Mouse (Mus musculus): ENCODE measurements at regions not wholly inside any gene's neighbourhood (a gene's known extent, or its start where the extent isn't known, plus 50 kb on each side); places are given as distances from the start of the nearest gene placed in this dataset.
"Not testable (repeated sequence)": the region's sequence is repeated elsewhere in the genome, so short reads cannot be mapped to it uniquely, and the experiment has no call there.

- H3K4me2 ChIP-seq; ATAC-seq; H3K27ac ChIP-seq; H3K27me3 ChIP-seq (replicated peaks); H3K4me1 ChIP-seq; H3K9me3 ChIP-seq (replicated peaks); H3K9ac ChIP-seq; H3K36me3 ChIP-seq; H3K4me3 ChIP-seq: not testable (repeated sequence)
- WGBS (ENCODE audit: insufficient replicate concordance) = 68% methylated on average over 2 of the region's 2 CpGs
These were observed 1149.5 kb upstream of the 2610301B20Rik start for GRCm38 (mm10) chr4:9724801-9725200.

- H3K4me2 ChIP-seq = no peak overlapping the region
- no peak overlapping the region for H3K4me3 ChIP-seq
- no peak for ATAC-seq
- no peak overlapping the region for H3K27ac ChIP-seq
- H3K9me3 ChIP-seq (replicated peaks) = no peaks in the 10 kb centered on the region
- no peaks in the 10 kb centered on the region for H3K4me1 ChIP-seq
- H3K9ac ChIP-seq = no peak overlapping the region
- H3K36me3 ChIP-seq = no peaks in the 10 kb centered on the region
- no peaks in the 10 kb centered on the region for H3K27me3 ChIP-seq (replicated peaks)
- WGBS (ENCODE audit: insufficient replicate concordance) = 40% methylated on average over 4 of the region's 4 CpGs
These were observed 1136.6 kb upstream of the 2610301B20Rik start for GRCm38 (mm10) chr4:9737691-9738090.

- H3K27ac ChIP-seq = peak overlapping the region; percentile 61
- H3K9ac ChIP-seq = no peak overlapping the region
- 22% methylated on average over 6 of the region's 6 CpGs for WGBS (ENCODE audit: insufficient replicate concordance)
- H3K36me3 ChIP-seq = no peaks in the 10 kb centered on the region
- no peak overlapping the region for H3K4me3 ChIP-seq
- no peaks in the 10 kb centered on the region for H3K9me3 ChIP-seq (replicated peaks)
- peak overlapping the region; percentile 18; the same call in 1 of the 2 replicates for H3K4me2 ChIP-seq
- H3K4me1 ChIP-seq = peaks cover 36% of the 10 kb centered on the region
- H3K27me3 ChIP-seq (replicated peaks) = no peaks in the 10 kb centered on the region
- ATAC-seq = peak; percentile 88
These were observed 1126.8 kb upstream of the 2610301B20Rik start for GRCm38 (mm10) chr4:9747411-9747938.

GRCm38 (mm10) chr4:9748110-9748509 lies 1126.2 kb upstream of the 2610301B20Rik start:
- no peak overlapping the region for H3K27ac ChIP-seq
- H3K4me2 ChIP-seq = 0 out of 2 replicates have a peak overlapping the region, but pooled peaks have one; percentile 18
- no peaks in the 10 kb centered on the region for H3K36me3 ChIP-seq
- H3K27me3 ChIP-seq (replicated peaks) = no peaks in the 10 kb centered on the region
- no peak overlapping the region for H3K4me3 ChIP-seq
- 31% methylated on average over 2 of the region's 2 CpGs for WGBS (ENCODE audit: insufficient replicate concordance)
- H3K4me1 ChIP-seq = peaks cover 36% of the 10 kb centered on the region
- H3K9ac ChIP-seq = no peak overlapping the region
- ATAC-seq = no peak
- H3K9me3 ChIP-seq (replicated peaks) = no peaks in the 10 kb centered on the region

- no peak overlapping the region for H3K9ac ChIP-seq
- H3K4me1 ChIP-seq = peaks cover 36% of the 10 kb centered on the region
- peak; percentile 56; the same call in 1 of the 2 replicates for ATAC-seq
- 55% methylated on average over 3 of the region's 3 CpGs for WGBS (ENCODE audit: insufficient replicate concordance)
- no peaks in the 10 kb centered on the region for H3K27me3 ChIP-seq (replicated peaks)
- H3K9me3 ChIP-seq (replicated peaks) = no peaks in the 10 kb centered on the region
- H3K36me3 ChIP-seq = no peaks in the 10 kb centered on the region
- H3K4me2 ChIP-seq = no peak overlapping the region
- no peak overlapping the region for H3K4me3 ChIP-seq
- H3K27ac ChIP-seq = no peak overlapping the region
These were observed 1124.4 kb upstream of the 2610301B20Rik start for GRCm38 (mm10) chr4:9749877-9750276.

- no peak overlapping the region for H3K27ac ChIP-seq
- H3K4me2 ChIP-seq = no peak overlapping the region
- no peak overlapping the region for H3K9ac ChIP-seq
- H3K36me3 ChIP-seq = no peaks in the 10 kb centered on the region
- H3K9me3 ChIP-seq (replicated peaks) = no peaks in the 10 kb centered on the region
- no peaks in the 10 kb centered on the region for H3K27me3 ChIP-seq (replicated peaks)
- no peak overlapping the region for H3K4me3 ChIP-seq
- no peak for ATAC-seq
- H3K4me1 ChIP-seq = peaks cover 36% of the 10 kb centered on the region
- 71% methylated on average over 4 of the region's 4 CpGs for WGBS (ENCODE audit: insufficient replicate concordance)
These were observed 1123.9 kb upstream of the 2610301B20Rik start for GRCm38 (mm10) chr4:9750404-9750803.

- H3K27ac ChIP-seq = no peak overlapping the region
- WGBS (ENCODE audit: insufficient replicate concordance) = 72% methylated on average over 1 of the region's 1 CpGs
- no peak overlapping the region for H3K9ac ChIP-seq
- no peaks in the 10 kb centered on the region for H3K27me3 ChIP-seq (replicated peaks)
- no peaks in the 10 kb centered on the region for H3K36me3 ChIP-seq
- H3K9me3 ChIP-seq (replicated peaks) = no peaks in the 10 kb centered on the region
- H3K4me3 ChIP-seq = no peak overlapping the region
- H3K4me2 ChIP-seq = no peak overlapping the region
- no peaks in the 10 kb centered on the region for H3K4me1 ChIP-seq
- no peak for ATAC-seq
These were observed 1111.0 kb upstream of the 2610301B20Rik start for GRCm38 (mm10) chr4:9763321-9763720.

GRCm38 (mm10) chr4:9769633-9770205 lies 1104.6 kb upstream of the 2610301B20Rik start:
- Histone ChIP-seq H3K27ac (no peak overlapping the region; the same call in 1 of the 2 replicates), H3K9me3 (replicated peaks) (no peaks in the 10 kb centered on the region)
- WGBS (ENCODE audit: insufficient replicate concordance) = 53% methylated on average over 9 of the region's 9 CpGs

GRCm38 (mm10) chr4:9770372-9771102 lies 1103.8 kb upstream of the 2610301B20Rik start:
- H3K27ac ChIP-seq = peak overlapping the region; percentile 72
- peak overlapping the region; percentile 83 for H3K4me2 ChIP-seq
- no peaks in the 10 kb centered on the region for H3K36me3 ChIP-seq
- H3K9me3 ChIP-seq (replicated peaks) = no peaks in the 10 kb centered on the region
- no peaks in the 10 kb centered on the region for H3K27me3 ChIP-seq (replicated peaks)
- peaks cover 10% of the 10 kb centered on the region for H3K4me1 ChIP-seq
- 1% methylated on average over 38 of the region's 38 CpGs for WGBS (ENCODE audit: insufficient replicate concordance)
- ATAC-seq = peak; percentile 89
- peak overlapping the region; percentile 75 for H3K9ac ChIP-seq
- H3K4me3 ChIP-seq = peak overlapping the region; percentile 64

More at GRCm38 (mm10) chr4:9769633-9770205, 1104.6 kb upstream of the 2610301B20Rik start:
- Histone ChIP-seq H3K4me3 (peak overlapping the region; percentile 64), H3K9ac (peak overlapping the region; percentile 75; the same call in 1 of the 2 replicates), H3K27me3 (replicated peaks) (no peaks in the 10 kb centered on the region), H3K4me1 (peaks cover 10% of the 10 kb centered on the region), H3K36me3 (no peaks in the 10 kb centered on the region), H3K4me2 (peak overlapping the region; percentile 83)
- ATAC-seq = peak; percentile 31; the same call in 1 of the 2 replicates

GRCm38 (mm10) chr4:9771103-9771474 lies 1103.2 kb upstream of the 2610301B20Rik start:
- Histone ChIP-seq H3K27me3 (replicated peaks) (no peaks in the 10 kb centered on the region), H3K4me1 (peaks cover 10% of the 10 kb centered on the region), H3K4me2 (peak overlapping the region; percentile 83), H3K36me3 (no peaks in the 10 kb centered on the region), H3K27ac (peak overlapping the region; percentile 72), H3K9ac (peak overlapping the region; percentile 75), H3K9me3 (replicated peaks) (no peaks in the 10 kb centered on the region), H3K4me3 (peak overlapping the region; percentile 64)
- WGBS (ENCODE audit: insufficient replicate concordance) = 0% methylated on average over 5 of the region's 5 CpGs
- ATAC-seq = peak; percentile 70

GRCm38 (mm10) chr4:9778391-9778790 lies 1095.9 kb upstream of the 2610301B20Rik start:
- WGBS (ENCODE audit: insufficient replicate concordance) = 66% methylated on average over 8 of the region's 8 CpGs
- H3K4me3 ChIP-seq = no peak overlapping the region
- no peak overlapping the region for H3K27ac ChIP-seq
- no peak for ATAC-seq
- no peaks in the 10 kb centered on the region for H3K9me3 ChIP-seq (replicated peaks)
- H3K36me3 ChIP-seq = no peaks in the 10 kb centered on the region
- H3K4me2 ChIP-seq = no peak overlapping the region
- no peak overlapping the region for H3K9ac ChIP-seq
- H3K4me1 ChIP-seq = no peaks in the 10 kb centered on the region
- no peaks in the 10 kb centered on the region for H3K27me3 ChIP-seq (replicated peaks)

- H3K27ac ChIP-seq = no peak overlapping the region
- H3K9me3 ChIP-seq (replicated peaks) = no peaks in the 10 kb centered on the region
- H3K4me1 ChIP-seq = no peaks in the 10 kb centered on the region
- ATAC-seq = no peak
- WGBS (ENCODE audit: insufficient replicate concordance) = 73% methylated on average over 3 of the region's 3 CpGs
- no peak overlapping the region for H3K9ac ChIP-seq
- H3K27me3 ChIP-seq (replicated peaks) = peaks cover 4% of the 10 kb centered on the region; the same call in 1 of the 2 replicates
- H3K36me3 ChIP-seq = no peaks in the 10 kb centered on the region
- no peak overlapping the region for H3K4me2 ChIP-seq
- H3K4me3 ChIP-seq = no peak overlapping the region
These were observed 1094.7 kb upstream of the 2610301B20Rik start for GRCm38 (mm10) chr4:9779594-9779993.

Data from liver, embryonic 12.5 days (tissue).